Mouse (Mus musculus) bone marrow, adult 2 months (tissue): ENCODE data around the gene Fam193b.

Experiments
- CTCF ChIP-seq: fragments of 200-500 bp; IDR thresholded peaks from 2 replicates; pipeline ENCODE4 v1.5.1; 2011; ENCODE audit warnings: low read length, control low read depth; ENCODE audit not compliant: control insufficient read depth, insufficient read depth
- POLR2A ChIP-seq: fragments of 200-500 bp; IDR thresholded peaks from 2 replicates; pipeline ENCODE4 v1.6.1; 2011; ENCODE audit warnings: low read depth, mild to moderate bottlenecking, control low read depth, low read length, borderline replicate concordance; ENCODE audit not compliant: control insufficient read depth

- no peak for TF ChIP-seq CTCF
- no peak for TF ChIP-seq POLR2A
Observed at GRCm38 (mm10) chr13:55495702-55496101, 75.2 kb downstream of the Fam193b start.
